Mouse (Mus musculus) urinary bladder, adult 18-20 months (tissue): Measurements from ENCODE around the gene Tmem147.

ENCODE experiments used
- DNase-seq, 2 experiments: peaks; one replicate each; pipeline ENCODE4 v3.0.0; 2022; ENCODE audit warnings: low spot score in 2 of 2, mixed read lengths in 2 of 2

Gene Tmem147

DNA sequence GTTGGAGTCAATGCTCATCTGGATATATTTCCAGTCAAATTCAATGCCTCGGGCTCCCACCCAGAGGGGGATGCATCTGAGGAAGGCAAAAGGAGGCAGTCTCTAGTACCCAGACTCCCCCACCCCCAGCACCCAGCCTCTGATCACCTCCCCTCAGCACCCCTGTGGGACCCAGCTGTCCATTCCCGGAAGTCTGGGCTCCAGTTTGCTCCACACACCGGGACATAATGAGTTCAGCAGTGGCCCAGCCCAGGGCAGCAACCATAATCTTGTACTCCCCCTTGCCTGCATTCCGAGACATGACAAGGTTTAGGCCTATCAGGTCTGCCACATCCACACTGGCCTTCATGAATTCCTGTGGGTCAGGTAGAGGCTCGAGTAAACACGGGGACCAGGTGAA is 1.1 kb downstream of the Tmem147 start:
- no peak for DNase-seq

DNA sequence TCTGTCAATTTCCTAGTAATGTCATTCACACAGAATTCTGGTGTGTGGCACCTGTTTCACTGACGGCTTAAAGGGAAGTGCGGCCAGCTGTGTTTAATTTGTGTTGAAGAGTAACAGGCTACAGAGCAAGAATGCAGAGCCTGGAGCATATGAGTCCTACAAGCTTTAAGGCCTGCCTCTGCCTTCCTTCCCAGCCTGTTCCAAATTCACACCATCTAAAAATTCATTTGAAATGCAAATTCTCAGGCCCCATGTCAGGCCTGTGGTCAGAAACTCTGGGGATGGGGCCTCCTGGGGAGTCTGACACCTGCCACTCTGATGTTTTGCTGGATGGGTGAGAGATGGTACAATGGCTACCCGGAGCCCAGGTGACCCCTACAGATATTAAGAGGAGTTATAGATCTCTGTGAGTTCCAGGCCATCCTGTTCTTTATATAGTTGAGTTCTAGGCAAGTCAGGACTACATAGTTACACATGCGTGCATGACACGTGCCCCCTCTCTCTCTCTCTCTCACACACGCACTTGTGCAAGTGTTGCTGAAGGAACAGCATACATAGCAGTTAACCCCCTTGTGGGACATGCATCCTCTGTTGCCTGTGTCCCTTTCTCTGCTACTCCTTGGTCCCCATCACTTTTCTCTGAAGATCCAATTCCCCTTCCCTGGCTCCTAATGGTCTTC is 5.9 kb downstream of the Tmem147 start:
- no peak for DNase-seq

DNA sequence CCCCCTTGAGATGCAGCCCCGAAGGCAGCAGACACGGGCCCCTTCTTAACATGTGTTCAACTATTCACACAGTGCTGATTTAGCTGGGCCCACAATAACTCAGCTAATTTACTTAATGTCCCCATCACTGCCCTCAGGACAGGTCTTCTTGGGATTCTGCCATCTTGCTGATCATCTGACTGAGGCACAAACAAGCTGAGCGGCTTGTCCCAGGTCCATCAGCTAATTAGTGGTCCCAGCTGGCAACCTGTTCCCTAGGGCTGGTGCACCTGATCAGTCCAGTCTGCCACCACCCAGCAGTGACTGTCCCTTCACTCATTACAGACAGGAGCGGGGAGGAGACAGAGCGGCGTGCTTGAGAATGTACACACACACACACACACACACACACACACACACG is 8.1 kb downstream of the Tmem147 start:
- DNase-seq: no peak

- no peak for DNase-seq
These were observed 9.7 kb downstream of the Tmem147 start for GRCm38 (mm10) chr7:30719669-30720068.

DNA sequence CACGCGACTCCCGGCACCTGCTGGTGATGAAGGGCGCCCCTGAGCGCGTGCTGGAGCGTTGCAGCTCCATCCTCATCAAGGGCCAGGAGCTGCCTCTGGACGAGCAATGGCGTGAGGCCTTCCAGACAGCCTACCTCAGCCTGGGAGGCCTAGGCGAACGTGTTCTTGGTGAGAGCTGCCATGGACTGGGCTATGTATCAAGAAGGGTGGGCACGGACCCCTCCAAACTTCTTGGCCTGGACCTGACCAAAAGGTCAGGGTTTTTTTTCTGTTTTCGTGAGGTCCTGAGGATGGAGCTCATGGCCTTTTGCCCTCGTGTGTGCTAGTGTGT is 11.7 kb downstream of the Tmem147 start:
- DNase-seq: no peak

GRCm38 (mm10) chr7:30717006-30717715 is 12.2 kb downstream of the Tmem147 start:
- DNase-seq: peak in 1 of 2 experiments; percentile 20

- no peak for DNase-seq
These were observed 17.4 kb downstream of the Tmem147 start, which contains the start of gene Atp4a for GRCm38 (mm10) chr7:30711942-30712341. TSS of gene Atp4a (plus strand) at chr7:30712209.

GRCm38 (mm10) chr7:30707441-30707840 is 21.9 kb downstream of the Tmem147 start:
- DNase-seq: no peak

DNA sequence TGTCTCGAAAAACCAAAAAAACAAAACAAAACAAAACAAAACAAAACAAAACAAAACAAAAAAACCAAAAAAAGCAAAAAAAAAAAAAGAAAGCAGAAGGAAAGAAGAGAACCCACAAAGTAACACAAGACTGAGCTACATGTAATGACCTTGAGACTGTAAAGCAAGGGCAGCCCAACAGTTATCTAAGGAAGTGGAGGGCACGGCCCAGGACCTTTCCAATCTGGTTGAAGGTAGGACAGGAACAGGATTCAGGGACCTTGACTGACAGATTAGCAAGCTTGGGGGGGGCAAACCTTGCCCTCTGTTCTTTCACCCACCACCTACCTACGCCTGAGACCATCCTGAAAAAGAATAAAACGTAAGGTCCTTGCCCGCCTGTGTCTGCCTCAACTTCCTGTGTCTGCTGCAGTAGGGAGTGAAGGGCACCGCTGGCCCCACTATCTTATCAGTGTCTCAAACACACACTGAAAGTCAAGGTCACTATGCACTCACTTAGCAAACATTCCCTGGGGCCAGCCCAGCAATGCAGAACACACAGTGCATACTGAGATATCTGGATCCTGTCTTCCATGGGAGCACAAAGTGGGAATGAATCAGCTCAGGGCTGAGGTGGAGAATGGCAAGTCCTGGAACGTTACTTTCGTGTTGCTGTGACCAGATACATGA is 23.0 kb downstream of the Tmem147 start:
- DNase-seq: no peak

GRCm38 (mm10) chr7:30698589-30698988 is 30.8 kb downstream of the Tmem147 start, which contains the start of gene 2200002J24Rik:
TSS of gene 2200002J24Rik (plus strand) at chr7:30698926.
- no peak for DNase-seq

- no peak for DNase-seq
These were observed 31.2 kb downstream of the Tmem147 start for GRCm38 (mm10) chr7:30698101-30698500.

DNA sequence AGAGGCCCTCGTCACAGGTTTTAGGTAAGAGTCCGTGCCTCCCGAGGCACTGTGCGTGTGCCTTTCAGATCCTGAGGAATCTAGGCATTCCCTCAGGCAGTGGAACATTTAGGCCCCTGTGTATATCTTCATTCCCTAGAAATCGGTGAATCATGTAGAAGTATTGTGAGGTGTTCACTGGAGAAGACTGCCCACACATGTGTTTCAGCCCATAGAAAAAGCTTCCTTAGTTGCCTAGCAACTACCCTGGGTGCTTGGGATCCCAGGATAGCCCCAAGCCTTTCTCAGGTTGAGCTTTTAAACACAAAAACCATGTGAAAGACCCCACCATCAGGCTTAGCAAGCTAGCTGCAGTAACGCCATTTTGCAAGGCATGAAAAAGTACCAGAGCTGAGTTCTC is 41.0 kb downstream of the Tmem147 start:
- DNase-seq: no peak

DNA sequence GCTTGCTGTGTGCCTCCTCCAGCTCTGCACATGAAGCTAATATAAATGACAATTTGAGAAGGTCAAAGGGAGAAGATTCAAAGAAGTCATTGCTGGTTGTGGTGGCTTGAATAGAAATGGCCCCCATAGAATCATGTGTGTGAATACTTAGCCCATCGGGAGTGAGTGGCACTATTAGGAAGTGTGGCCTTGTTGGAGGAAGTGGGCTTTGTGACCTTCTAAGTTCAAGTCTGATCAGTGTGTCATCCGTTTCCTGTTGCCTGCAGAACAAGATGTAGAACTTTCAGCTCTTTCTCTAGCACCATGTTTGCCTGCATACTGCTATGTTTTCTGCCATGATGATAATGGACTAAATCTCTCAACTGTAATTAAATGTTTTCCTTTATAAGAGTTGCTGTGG is 45.9 kb downstream of the Tmem147 start:
- no peak for DNase-seq

GRCm38 (mm10) chr7:30681897-30682296 is 47.4 kb downstream of the Tmem147 start:
- DNase-seq: no peak

DNA sequence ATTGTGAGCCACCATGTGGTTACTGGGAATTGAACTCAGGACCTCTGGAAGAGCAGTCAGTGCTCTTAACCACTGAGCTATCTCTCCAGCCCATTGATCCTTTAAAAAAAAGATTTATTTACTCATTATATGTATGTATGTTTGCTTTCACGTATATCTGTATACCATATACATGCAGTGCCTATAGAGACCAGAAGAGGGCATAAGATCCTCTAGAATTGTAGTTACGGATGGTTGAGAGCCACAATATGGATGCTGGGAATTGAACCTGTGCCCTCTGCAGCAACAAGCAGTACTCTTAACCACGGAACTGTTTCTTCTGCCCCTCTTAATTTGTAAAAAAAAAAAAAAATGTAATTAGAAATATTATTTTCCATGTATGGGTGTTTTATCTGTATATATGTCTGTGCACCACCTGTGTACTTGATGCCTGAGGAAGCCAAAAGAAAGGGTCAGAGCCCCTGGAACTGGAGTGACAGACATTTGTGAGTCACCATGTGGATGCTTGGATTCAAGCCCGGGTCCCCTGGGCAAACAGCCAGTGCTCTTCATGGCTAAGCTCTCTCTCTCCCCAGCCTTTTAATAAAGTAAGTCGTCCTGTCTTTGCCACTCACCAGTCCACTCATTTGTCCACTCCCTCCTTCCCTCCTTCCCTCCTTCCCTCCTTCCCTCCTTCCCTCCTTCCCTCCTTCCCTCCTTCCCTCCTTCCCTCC is 50.9 kb downstream of the Tmem147 start:
- DNase-seq: no peak
